Mouse (Mus musculus) myocyte (in vitro differentiated cells): ENCODE data around the gene Ankrd35.

ENCODE experiments used
- POLR2A ChIP-seq: IDR thresholded peaks from one replicate; pipeline ENCODE4 v1.6.1; 2011; ENCODE audit warnings: low read depth, mild to moderate bottlenecking, control low read depth, moderate library complexity; ENCODE audit not compliant: insufficient read length
- POLR2AphosphoS2 ChIP-seq: IDR thresholded peaks from one replicate; pipeline ENCODE4 v1.6.1; 2011; ENCODE audit warnings: low read depth, control low read depth; ENCODE audit not compliant: insufficient read length

DNA sequence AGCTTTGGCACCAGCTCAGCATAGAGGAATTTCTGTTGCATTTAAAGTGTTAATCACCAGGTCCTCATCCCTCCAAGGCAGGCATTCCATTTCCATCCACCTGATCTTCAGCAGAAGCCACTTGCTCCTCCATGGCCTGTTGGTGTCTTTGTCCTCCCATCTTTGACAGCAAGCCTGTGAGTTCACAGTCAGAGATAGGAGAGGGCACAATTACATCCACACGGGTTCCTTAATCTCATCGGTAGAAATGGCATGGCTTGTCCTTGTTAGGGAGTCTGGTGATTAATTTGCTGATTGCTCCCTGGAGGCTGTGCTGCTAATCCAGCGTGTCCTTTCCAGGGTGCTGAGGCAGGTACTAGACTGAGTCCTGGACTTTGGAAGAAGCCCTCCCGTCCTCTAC is 3.6 kb downstream of the Ankrd35 start:
- TF ChIP-seq POLR2A (no peak), POLR2AphosphoS2 (no peak)
